Mouse (Mus musculus): ENCODE results near the gene Nup188.

The Nup188 gene

GRCm38 (mm10) chr2:30256616-30257350 is 29.4 kb upstream of the Nup188 start:
- in situ Hi-C loops (cut with MboI, MseI) = no loop called here

GRCm38 (mm10) chr2:30257699-30258460 is 28.3 kb upstream of the Nup188 start:
- in situ Hi-C loops (cut with MboI, MseI) = no loop called here

GRCm38 (mm10) chr2:30258600-30258999 is 27.6 kb upstream of the Nup188 start:
- in situ Hi-C loops (cut with MboI, MseI) = no loop called here

- in situ Hi-C loops (cut with MboI, MseI) = no loop called here
Observed at GRCm38 (mm10) chr2:30259131-30260064, 26.8 kb upstream of the Nup188 start.

GRCm38 (mm10) chr2:30261064-30261736 is 25.0 kb upstream of the Nup188 start:
- in situ Hi-C loops (cut with MboI, MseI) = no loop called here

- in situ Hi-C loops (cut with MboI, MseI) = no loop called here
Observed at GRCm38 (mm10) chr2:30261921-30262839, 24.0 kb upstream of the Nup188 start.

GRCm38 (mm10) chr2:30262840-30263441 is 23.3 kb upstream of the Nup188 start:
- in situ Hi-C loops (cut with MboI, MseI) = no loop called here

GRCm38 (mm10) chr2:30263811-30264210 is 22.4 kb upstream of the Nup188 start:
- in situ Hi-C loops (cut with MboI, MseI) = no loop called here

GRCm38 (mm10) chr2:30264671-30265519 is 21.3 kb upstream of the Nup188 start:
- in situ Hi-C loops (cut with MboI, MseI) = loop anchor here (5.0 kb wide), 1 partner anchor 78 kb away; no protein-coding TSS in a partner anchor

- in situ Hi-C loops (cut with MboI, MseI) = loop anchor here (5.0 kb wide), 1 partner anchor 79 kb away; no protein-coding TSS in a partner anchor
Observed at GRCm38 (mm10) chr2:30265767-30266253, 20.4 kb upstream of the Nup188 start, which contains the start of gene Phyhd1. Gene Phyhd1, plus strand, starts transcription at chr2:30266203.

- in situ Hi-C loops (cut with MboI, MseI) = loop anchor here (5.0 kb wide), 1 partner anchor 79 kb away; no protein-coding TSS in a partner anchor
Observed at GRCm38 (mm10) chr2:30266392-30266941, 19.7 kb upstream of the Nup188 start.

GRCm38 (mm10) chr2:30267466-30267865 is 18.7 kb upstream of the Nup188 start:
- in situ Hi-C loops (cut with MboI, MseI) = loop anchor here (5.0 kb wide), 1 partner anchor 80 kb away; no protein-coding TSS in a partner anchor

- in situ Hi-C loops (cut with MboI, MseI) = loop anchor here (5.0 kb wide), 1 partner anchor 81 kb away; no protein-coding TSS in a partner anchor
Observed at GRCm38 (mm10) chr2:30268371-30268770, 17.8 kb upstream of the Nup188 start.

- in situ Hi-C loops (cut with MboI, MseI) = loop anchor here (5.0 kb wide), 1 partner anchor 82 kb away; no protein-coding TSS in a partner anchor
Observed at GRCm38 (mm10) chr2:30269241-30269990, 16.8 kb upstream of the Nup188 start.

- in situ Hi-C loops (cut with MboI, MseI) = no loop called here
Observed at GRCm38 (mm10) chr2:30270134-30270533, 16.1 kb upstream of the Nup188 start.

GRCm38 (mm10) chr2:30280743-30281142 is 5.5 kb upstream of the Nup188 start, which contains the start of gene Gm28038:
Gene Gm28038, plus strand, starts transcription at chr2:30281043.
- in situ Hi-C loops (cut with MboI, MseI) = loop anchor here (5.0 kb wide), 1 partner anchor 38 kb away; the partner anchor contains the start of gene Gm28035

GRCm38 (mm10) chr2:30281651-30282050 is 4.5 kb upstream of the Nup188 start:
- in situ Hi-C loops (cut with MboI, MseI) = loop anchor here (5.0 kb wide), 1 partner anchor 39 kb away; the partner anchor contains the start of gene Gm28035
